Mouse (Mus musculus) small intestine, adult 2 months (tissue): ENCODE measurements around the gene Slc30a7.

Experiments
- CTCF ChIP-seq: fragments of 200-500 bp; IDR thresholded peaks from 2 replicates; pipeline ENCODE4 v1.5.1; 2012; ENCODE audit warnings: low read depth, mild to moderate bottlenecking, control low read depth, inconsistent platforms, low read length, moderate library complexity, mixed read lengths; ENCODE audit not compliant: insufficient replicate concordance, insufficient read length; ENCODE audit errors: extremely low read depth
- POLR2A ChIP-seq: fragments of 200-500 bp; IDR thresholded peaks from 2 replicates; pipeline ENCODE4 v1.6.1; 2012; ENCODE audit warnings: low read depth, mild to moderate bottlenecking, control low read depth, inconsistent platforms, low read length, moderate library complexity

DNA sequence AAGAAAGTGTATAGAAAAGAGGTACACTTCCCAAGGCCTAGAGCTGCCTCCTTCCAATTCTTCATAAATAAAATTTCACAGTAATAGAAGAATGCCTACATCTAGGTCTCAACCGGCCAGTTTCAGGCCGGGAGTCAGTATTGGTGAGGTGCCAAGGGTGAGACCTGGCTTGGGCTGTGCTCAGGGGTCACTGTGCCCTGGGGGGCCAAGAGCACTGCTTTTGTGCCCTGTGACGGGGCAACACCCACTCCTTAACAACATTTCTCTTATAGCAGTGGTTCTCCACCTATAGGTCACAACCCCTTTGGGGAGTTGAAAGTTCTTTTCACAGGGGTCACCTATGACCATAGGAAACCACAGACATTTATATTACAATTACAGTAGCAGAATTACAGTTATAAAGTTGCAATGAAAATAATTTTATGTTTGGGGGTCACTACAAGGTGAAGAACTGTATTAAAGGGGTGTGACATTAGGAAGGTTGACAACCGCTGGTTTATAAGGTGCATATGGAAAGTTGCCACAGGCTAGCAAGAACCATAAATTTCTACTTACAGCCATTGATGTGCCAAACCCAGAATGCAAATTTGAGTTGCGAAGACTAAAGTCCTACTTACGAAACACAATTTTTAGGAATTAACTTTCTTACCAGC lies 26.1 kb upstream of the Slc30a7 start:
- TF ChIP-seq CTCF (no peak), POLR2A (no peak)
